Comparison of ENCODE assay signal across 19 mouse cellular contexts in the genomic region with DNA sequence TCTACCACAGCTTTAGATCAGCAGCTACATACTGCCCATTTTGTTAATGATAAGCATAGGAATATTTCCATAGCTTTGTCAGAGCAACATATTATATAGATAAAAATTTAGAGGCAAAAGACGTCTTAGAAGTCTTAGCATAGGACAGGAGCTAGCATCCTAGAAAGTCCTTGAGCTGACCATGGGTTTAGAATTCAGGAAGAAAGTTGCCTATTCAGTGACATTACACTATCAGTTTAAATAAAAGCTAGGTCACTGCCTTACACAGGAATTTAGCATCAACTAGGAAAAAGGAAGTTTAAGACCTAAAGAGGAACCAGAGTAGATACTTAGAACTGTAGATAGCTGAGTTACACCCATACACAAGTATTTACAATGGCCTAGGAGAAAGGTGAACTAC. TPM values are rescaled to one million over a fixed set of nuclear protein-coding genes. Genes with fewer than 3 reads are reported as not detected.
DNase-seq lines count a peak whose midpoint lies in the region; TF ChIP-seq lines count a peak whose summit lies in the region.
"Not testable (repeated sequence)": the region's sequence is repeated elsewhere in the genome, so short reads cannot be mapped to it uniquely, and the experiment has no call there.
"Had no signal": no experiment of that assay in that cellular context is flagged by ENCODE, and none has a peak within 500 bp of the region (broad histone marks: within the 10 kb centered on the region; RNA-seq: fewer than 3 reads in every experiment).

No protein-coding gene starts in this region.

- H3K27ac ChIP-seq in MEL (ENCODE audit: control insufficient read depth, low read depth, low read length), result peak overlapping the region; percentile 81

- H3K4me3 ChIP-seq in MEL (ENCODE audit: control insufficient read depth in 1 of 2, insufficient read depth in 1 of 2, low read depth in 2 of 2, low read length in 2 of 2), result not testable (repeated sequence)

- TF ChIP-seq CTCF in MEL (IDR thresholded peaks at IDR 0.05 in 2 of 3, conservative IDR thresholded peaks at IDR 0.05 in 1 of 3; ENCODE audit: control insufficient read depth in 1 of 3, insufficient read depth in 1 of 3, low read depth in 2 of 3, low read length in 3 of 3, poor library complexity in 1 of 3, severe bottlenecking in 1 of 3), result not testable (repeated sequence)

- not testable (repeated sequence) for TF ChIP-seq POLR2A in MEL (IDR thresholded peaks at IDR 0.05; ENCODE audit: control insufficient read depth in 1 of 2, insufficient read depth in 1 of 2, low read depth in 1 of 2, low read length in 2 of 2, poor library complexity in 1 of 2)

- not testable (repeated sequence) for H3K79me2 ChIP-seq in MEL (ENCODE audit: control insufficient read depth, insufficient read depth, low read length, poor library complexity)

- H3K4me1 ChIP-seq in MEL (ENCODE audit: control insufficient read depth in 1 of 2, insufficient read depth in 2 of 2, low read length in 2 of 2), result not testable (repeated sequence)

- TF ChIP-seq RAD21 in MEL (IDR thresholded peaks at IDR 0.05; ENCODE audit: low read depth, low read length), result not testable (repeated sequence)

- TF ChIP-seq EP300 in MEL (IDR thresholded peaks at IDR 0.05; ENCODE audit: low read depth in 1 of 2, low read length in 2 of 2), result 0 out of 4 replicates have a peak, but pooled peaks of 1 of the 2 experiments have one; percentile 25

- not testable (repeated sequence) for H3K9me3 ChIP-seq in MEL (replicated peaks; ENCODE audit: insufficient read depth, low read length)

- not testable (repeated sequence) for H3K9ac ChIP-seq in MEL (ENCODE audit: control insufficient read depth, low read depth, low read length, poor library complexity, severe bottlenecking)

- not testable (repeated sequence) for H3K27me3 ChIP-seq in MEL (ENCODE audit: control insufficient read depth in 1 of 2, insufficient read depth in 2 of 2, low read length in 2 of 2)

- peaks cover 0 to 10% of the 10 kb centered on the region in 2 experiments; a peak in 3 of 4 replicates for H3K36me3 ChIP-seq in MEL (ENCODE audit: control insufficient read depth in 1 of 2, insufficient read depth in 2 of 2, low read length in 2 of 2)

- DNase-seq in MEL (ENCODE audit: low read depth, low spot score), result peak; percentile 58
- peak; percentile 53 for DNase-seq in MEL-GATA-1-ER (ENCODE audit: extremely low read depth, low read depth)

RNA-seq across cellular contexts. Expression of a gene that starts 9.5 kb away (rescaled TPM):
- total RNA-seq in MEL (2012; rRNA removed), result 0.10 and 0.15 TPM in 2 replicates
- polyA plus RNA-seq in MEL (2012; ENCODE audit: insufficient read depth in 1 of 2, insufficient read length in 2 of 2, low read depth in 1 of 2, low replicate concordance in 2 of 2, missing spikeins in 1 of 2), result under 1 TPM in 1 of 2 experiments, not detected in 1; 0.84 TPM
- total RNA-seq: adrenal gland, adult 18-20 months; adrenal gland, adult 2 months; adrenal gland, adult 8-10 months; adrenal gland, postnatal 10 days; adrenal gland, postnatal 14 days; adrenal gland, postnatal 25 days; adrenal gland, postnatal 36 days; adrenal gland, postnatal 4 days; CH12.LX; G1E had no signal
- polyA plus RNA-seq: activated CD4-positive, CD25-positive, alpha-beta regulatory T cell, adult 4 months; adrenal gland, adult 2 months; brain, embryonic 14.5 days; C2C12; CD4-positive, CD25-positive, alpha-beta regulatory T cell, adult 4 months; cerebellum, adult 2 months; G1E; Patski had no signal

RNA-seq across cellular contexts. Expression of a gene that starts 12.1 kb away (rescaled TPM):
- total RNA-seq in MEL (2012; rRNA removed), result under 0.01 TPM in 1 of 2 replicates, not detected in the other
- polyA plus RNA-seq in MEL (2012; ENCODE audit: insufficient read depth in 1 of 2, insufficient read length in 2 of 2, low read depth in 1 of 2, low replicate concordance in 2 of 2, missing spikeins in 1 of 2), result not detected
- total RNA-seq: adrenal gland, adult 18-20 months; adrenal gland, adult 2 months; adrenal gland, postnatal 14 days; adrenal gland, postnatal 36 days; CH12.LX; ES-E14 had no signal
- polyA plus RNA-seq: activated CD4-positive, CD25-positive, alpha-beta regulatory T cell, adult 4 months; adrenal gland, adult 2 months; brain, embryonic 14.5 days; C2C12; CD4-positive, CD25-positive, alpha-beta regulatory T cell, adult 4 months; cerebellum, adult 2 months; G1E; Patski had no signal

RNA-seq across cellular contexts. Expression of a gene that starts 35.8 kb away (rescaled TPM):
- 0.10 TPM in 1 of 2 replicates, not detected in the other for total RNA-seq in MEL (2012; rRNA removed)
- under 1 TPM in 1 of 2 experiments, not detected in 1; 0.08 TPM for polyA plus RNA-seq in MEL (2012; ENCODE audit: insufficient read depth in 1 of 2, insufficient read length in 2 of 2, low read depth in 1 of 2, low replicate concordance in 2 of 2, missing spikeins in 1 of 2)
- total RNA-seq: adrenal gland, adult 18-20 months; adrenal gland, adult 2 months; adrenal gland, adult 8-10 months; adrenal gland, postnatal 10 days; adrenal gland, postnatal 14 days; adrenal gland, postnatal 25 days; adrenal gland, postnatal 36 days; adrenal gland, postnatal 4 days; CH12.LX; ES-E14 had no signal
- polyA plus RNA-seq: activated CD4-positive, CD25-positive, alpha-beta regulatory T cell, adult 4 months; adrenal gland, adult 2 months; brain, embryonic 14.5 days; C2C12; cerebellum, adult 2 months; G1E; Patski had no signal

RNA-seq across cellular contexts. Expression of a gene that starts 44.4 kb away (rescaled TPM):
- not detected in 2 replicates for total RNA-seq in MEL (2012; rRNA removed)
- not detected for polyA plus RNA-seq in MEL (2012; ENCODE audit: insufficient read depth in 1 of 2, insufficient read length in 2 of 2, low read depth in 1 of 2, low replicate concordance in 2 of 2, missing spikeins in 1 of 2)
- total RNA-seq: adrenal gland, adult 18-20 months; adrenal gland, adult 2 months; adrenal gland, adult 8-10 months; adrenal gland, postnatal 10 days; adrenal gland, postnatal 14 days; adrenal gland, postnatal 25 days; adrenal gland, postnatal 36 days; adrenal gland, postnatal 4 days; CH12.LX had no signal
- polyA plus RNA-seq: adrenal gland, adult 2 months; brain, embryonic 14.5 days; C2C12; CD4-positive, CD25-positive, alpha-beta regulatory T cell, adult 4 months; cerebellum, adult 2 months; G1E; Patski had no signal
